18 mouse cellular contexts compared by ENCODE assay signal in genomic region chr4:144968371-144968770, GRCm38 (mm10).
"Had no signal": no experiment of that assay in that cellular context is flagged by ENCODE, and none has a peak within 500 bp of the region (broad histone marks: within the 10 kb centered on the region; RNA-seq: fewer than 3 reads in every experiment).

No protein-coding gene starts in this region.

- DNase-seq: kidney, adult 8-10 months; kidney, postnatal 4 days; left cerebral cortex, postnatal 4 days; liver, embryonic 13.5 days; lung, adult 2 months; retina, postnatal 1 day; right cerebral cortex, postnatal 25 days; spleen, adult 18-20 months; thymus, postnatal 25 days had no signal

- H3K4me2 ChIP-seq: limb, embryonic 13.5 days; liver, embryonic 13.5 days; midbrain, embryonic 13.5 days; neural tube, embryonic 13.5 days; stomach, embryonic 15.5 days had no signal

- H3K4me1 ChIP-seq: liver, embryonic 13.5 days; midbrain, embryonic 10.5 days; midbrain, embryonic 13.5 days; neural tube, embryonic 13.5 days; stomach, embryonic 15.5 days had no signal

- H3K27ac ChIP-seq: limb, embryonic 13.5 days; liver, embryonic 13.5 days; midbrain, embryonic 10.5 days; midbrain, embryonic 13.5 days; neural tube, embryonic 13.5 days; stomach, embryonic 15.5 days had no signal

- ATAC-seq: intestine, embryonic 16.5 days; midbrain, embryonic 13.5 days; midbrain, embryonic 16.5 days had no signal

- H3K9ac ChIP-seq: limb, embryonic 13.5 days; liver, embryonic 13.5 days; midbrain, embryonic 13.5 days; neural tube, embryonic 13.5 days; stomach, embryonic 15.5 days had no signal

- H3K4me3 ChIP-seq: limb, embryonic 13.5 days; liver, embryonic 13.5 days; megakaryocyte, embryonic 14.5 days; midbrain, embryonic 10.5 days; midbrain, embryonic 13.5 days; myocyte; neural tube, embryonic 13.5 days; stomach, embryonic 15.5 days had no signal

- H3K27me3 ChIP-seq: limb, embryonic 13.5 days; liver, embryonic 13.5 days; megakaryocyte, embryonic 14.5 days; midbrain, embryonic 13.5 days; neural tube, embryonic 13.5 days; stomach, embryonic 15.5 days had no signal

- H3K36me3 ChIP-seq: stomach, embryonic 15.5 days had no signal

- H3K9me3 ChIP-seq: limb, embryonic 13.5 days; liver, embryonic 13.5 days; megakaryocyte, embryonic 14.5 days; midbrain, embryonic 10.5 days; midbrain, embryonic 13.5 days; neural tube, embryonic 13.5 days; stomach, embryonic 15.5 days had no signal
